Mouse (Mus musculus): ENCODE results near the gene Dlx6. TPM values are rescaled to one million over a fixed set of nuclear protein-coding genes. Genes with fewer than 3 reads are reported as not detected.

Dlx6 gene
- polyA plus RNA-seq, 1 experiment from 2014 or later: not detected

DNA sequence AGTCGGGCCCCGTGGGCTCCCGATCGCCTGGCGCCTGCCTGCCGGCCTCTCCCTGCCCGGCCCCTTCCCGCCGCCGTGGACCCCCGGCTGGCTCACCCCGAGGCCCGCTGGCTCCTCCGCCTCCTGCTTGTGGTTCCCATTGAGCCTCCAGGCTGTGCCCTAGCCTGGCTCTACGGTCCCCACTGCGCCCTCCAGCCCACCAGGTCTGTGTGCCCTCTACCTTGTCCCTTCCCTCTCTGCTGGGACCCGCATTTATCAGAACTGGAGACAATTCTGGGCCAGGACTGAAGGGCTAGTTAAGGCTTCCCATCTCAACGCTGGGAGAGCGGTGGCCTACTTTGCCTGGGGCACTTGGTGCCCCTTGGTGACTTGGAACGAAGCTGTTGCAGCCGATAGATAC is 821 bp downstream of the Dlx6 start:
- H3K36me3 ChIP-seq (ENCODE audit: control insufficient read depth, insufficient read depth, low read length): no peaks in the 10 kb centered on the region
- H3K9ac ChIP-seq (ENCODE audit: low read length): no peak overlapping the region
- H3K27ac ChIP-seq (ENCODE audit: low read length): no peak overlapping the region
- WGBS: 3% methylated on average over 14 of the region's 21 CpGs
- peaks cover 14% of the 10 kb centered on the region for H3K4me1 ChIP-seq (replicated peaks; ENCODE audit: control insufficient read depth, insufficient read depth, low read length)
- no peak; the same call in 1 of the 2 replicates for ATAC-seq (ENCODE audit: low read depth)
- H3K9me3 ChIP-seq (ENCODE audit: control insufficient read depth, low read length): no peaks in the 10 kb centered on the region
- peak overlapping the region; percentile 67 for H3K4me2 ChIP-seq (ENCODE audit: low read depth, low read length)
- peaks cover 82% of the 10 kb centered on the region for H3K27me3 ChIP-seq (ENCODE audit: control insufficient read depth, insufficient read depth, low read depth, low read length)
- peak overlapping the region; percentile 41 for H3K4me3 ChIP-seq (ENCODE audit: low read length)

DNA sequence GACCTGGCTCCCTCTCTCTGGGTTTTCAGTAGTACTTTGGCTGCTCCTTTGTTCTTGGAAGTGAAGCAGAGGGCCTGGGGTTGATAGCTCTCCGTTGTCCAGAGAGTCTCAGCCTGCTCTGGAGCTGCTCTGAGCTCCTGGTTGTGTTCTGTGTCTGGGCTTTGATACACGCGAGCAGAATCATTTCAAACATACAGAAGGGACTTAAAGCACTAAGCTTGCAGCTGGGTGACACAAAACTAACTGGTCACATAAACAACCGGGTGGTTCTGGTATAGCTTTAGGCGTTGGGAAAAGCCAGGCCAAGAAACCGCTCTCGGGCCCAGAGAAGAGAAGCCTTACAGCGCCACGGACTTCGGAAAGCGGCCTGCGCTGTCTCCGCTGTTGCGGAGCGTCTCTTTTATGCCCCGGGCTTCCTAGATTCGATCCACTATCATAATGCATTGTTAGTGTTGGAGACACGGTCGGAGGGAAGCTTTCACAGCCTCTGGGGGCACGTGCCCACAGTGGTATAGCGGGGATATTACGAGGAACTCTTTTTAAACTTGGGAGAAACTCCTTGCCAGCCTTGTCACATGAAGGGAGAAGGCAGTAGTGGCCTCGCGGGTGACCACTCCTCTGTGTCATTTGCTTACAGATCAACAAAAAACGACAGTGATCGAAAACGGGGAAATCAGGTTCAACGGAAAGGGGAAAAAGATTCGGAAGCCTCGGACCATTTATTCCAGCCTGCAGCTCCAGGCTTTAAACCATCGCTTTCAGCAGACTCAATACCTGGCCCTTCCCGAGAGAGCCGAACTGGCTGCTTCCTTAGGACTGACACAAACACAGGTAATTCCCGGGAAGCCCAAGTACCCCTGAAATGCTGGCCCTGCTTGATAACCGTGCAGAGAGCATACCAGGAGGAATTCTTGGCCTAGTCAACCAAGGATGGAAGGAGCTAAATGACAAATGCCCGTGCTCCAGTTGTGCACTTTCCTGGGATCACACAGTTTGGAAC is 1.6 kb downstream of the Dlx6 start:
- WGBS: 5% methylated on average over 36 of the region's 36 CpGs
- H3K4me2 ChIP-seq (ENCODE audit: low read depth, low read length): no peak overlapping the region
- no peak overlapping the region for H3K4me3 ChIP-seq (ENCODE audit: low read length)

DNA sequence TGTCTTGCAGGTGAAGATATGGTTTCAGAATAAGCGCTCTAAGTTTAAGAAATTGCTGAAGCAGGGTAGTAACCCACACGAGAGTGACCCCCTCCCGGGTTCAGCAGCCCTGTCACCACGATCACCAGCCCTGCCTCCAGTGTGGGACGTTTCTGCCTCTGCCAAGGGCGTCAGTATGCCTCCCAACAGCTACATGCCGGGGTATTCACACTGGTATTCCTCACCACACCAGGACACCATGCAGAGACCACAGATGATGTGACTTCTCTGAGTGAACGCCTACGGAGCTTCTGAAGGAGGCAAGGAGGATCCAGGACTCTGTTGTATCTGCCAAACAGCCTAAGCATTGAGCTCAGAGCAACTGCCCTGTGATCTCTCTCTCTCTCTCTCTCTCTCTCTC is 3.9 kb downstream of the Dlx6 start:
- no peak overlapping the region for H3K27ac ChIP-seq (ENCODE audit: low read length)
- ATAC-seq (ENCODE audit: low read depth): no peak
- H3K4me3 ChIP-seq (ENCODE audit: low read length): no peak overlapping the region
- no peaks in the 10 kb centered on the region for H3K36me3 ChIP-seq (ENCODE audit: control insufficient read depth, insufficient read depth, low read length)
- H3K9me3 ChIP-seq (ENCODE audit: control insufficient read depth, low read length): no peaks in the 10 kb centered on the region
- peaks cover 85% of the 10 kb centered on the region for H3K27me3 ChIP-seq (ENCODE audit: control insufficient read depth, insufficient read depth, low read depth, low read length)
- under 1% methylated on average over 9 of the region's 9 CpGs for WGBS
- H3K9ac ChIP-seq (ENCODE audit: low read length): no peak overlapping the region
- peaks cover 14% of the 10 kb centered on the region for H3K4me1 ChIP-seq (replicated peaks; ENCODE audit: control insufficient read depth, insufficient read depth, low read length)
- no peak overlapping the region for H3K4me2 ChIP-seq (ENCODE audit: low read depth, low read length)

More for the DNA sequence above, 1.6 kb downstream of the Dlx6 start:
- Histone ChIP-seq H3K27ac (ENCODE audit: low read length) (no peak overlapping the region), H3K27me3 (ENCODE audit: control insufficient read depth, insufficient read depth, low read depth, low read length) (peaks cover 80% of the 10 kb centered on the region), H3K36me3 (ENCODE audit: control insufficient read depth, insufficient read depth, low read length) (no peaks in the 10 kb centered on the region), H3K9me3 (ENCODE audit: control insufficient read depth, low read length) (no peaks in the 10 kb centered on the region), H3K4me1 (replicated peaks; ENCODE audit: control insufficient read depth, insufficient read depth, low read length) (peaks cover 14% of the 10 kb centered on the region), H3K9ac (ENCODE audit: low read length) (no peak overlapping the region)
- ATAC-seq (ENCODE audit: low read depth): no peak

DNA sequence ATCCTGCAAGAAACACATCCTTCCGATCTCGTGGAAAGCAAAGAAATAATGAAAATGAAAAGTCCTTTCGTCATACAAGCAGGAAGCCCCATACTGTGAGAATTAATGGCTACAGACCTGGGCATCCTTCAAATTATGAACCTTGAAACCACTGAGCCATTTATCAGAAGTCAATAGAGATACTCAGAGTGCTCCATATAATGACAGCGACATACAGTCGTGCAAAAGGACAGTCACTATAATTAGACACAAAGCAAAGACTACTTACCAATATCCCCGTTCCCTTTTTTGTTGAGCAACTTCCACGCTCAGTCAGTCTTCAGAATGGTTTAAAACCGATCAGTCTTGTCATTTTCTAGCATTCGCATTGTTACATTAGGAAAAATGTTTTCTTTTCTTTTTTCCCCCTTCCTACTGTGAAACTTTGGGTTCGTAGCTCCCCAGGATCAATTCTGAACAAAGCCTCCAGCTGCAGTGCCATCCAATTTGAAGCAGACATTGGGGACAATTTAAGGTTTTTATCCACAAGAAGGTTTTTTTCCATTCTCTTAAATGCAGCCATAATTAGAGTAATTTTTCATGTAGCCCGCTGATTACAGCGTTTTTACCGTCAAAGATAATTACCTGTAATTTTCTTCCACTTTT is 6.0 kb downstream of the Dlx6 start:
- WGBS: 5% methylated on average over 13 of the region's 13 CpGs

DNA sequence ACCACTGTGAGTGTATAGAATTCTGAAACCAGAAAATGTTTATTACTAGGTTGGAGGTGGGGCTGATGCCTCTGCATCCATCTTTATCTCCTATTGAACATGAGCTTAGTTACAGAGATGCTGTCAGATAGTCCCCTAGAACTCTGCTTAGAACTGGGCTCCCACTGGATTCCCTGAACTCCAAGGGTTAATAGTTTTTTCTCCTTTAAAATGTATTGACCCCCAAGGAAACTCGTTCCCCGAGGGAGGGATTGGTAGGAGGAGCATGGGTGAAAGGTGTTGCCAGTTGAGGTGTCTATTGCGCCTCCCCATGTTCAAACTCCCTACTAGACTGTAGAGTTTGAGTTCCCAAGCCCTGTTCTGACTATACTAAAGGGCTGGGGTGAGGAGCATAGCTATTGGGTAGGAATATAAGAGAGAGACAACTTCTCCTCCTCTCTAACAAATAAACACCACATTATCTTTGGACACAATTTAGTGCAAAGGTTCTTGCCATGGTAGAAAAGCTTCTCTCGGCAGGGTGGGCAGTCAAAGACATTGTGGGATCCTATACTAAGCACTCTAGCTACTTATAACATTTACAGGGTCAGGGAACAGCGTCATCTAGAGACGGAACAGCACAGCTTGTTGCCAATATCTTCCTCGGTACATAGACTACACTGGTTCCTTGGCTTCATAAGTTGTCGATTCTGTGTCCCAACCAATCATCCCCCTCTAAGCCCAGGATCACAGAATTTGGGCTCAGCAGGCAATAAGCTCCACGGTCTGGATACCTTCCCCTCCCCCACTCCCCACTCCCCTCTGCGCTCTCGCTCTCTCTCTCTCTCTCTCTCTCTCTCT is 7.0 kb downstream of the Dlx6 start:
- under 1% methylated on average over 11 of the region's 11 CpGs for WGBS
- H3K9me3 ChIP-seq (ENCODE audit: control insufficient read depth, low read length): no peaks in the 10 kb centered on the region
- no peak overlapping the region for H3K4me3 ChIP-seq (ENCODE audit: low read length)
- ATAC-seq (ENCODE audit: low read depth): no peak
- no peaks in the 10 kb centered on the region for H3K4me1 ChIP-seq (replicated peaks; ENCODE audit: control insufficient read depth, insufficient read depth, low read length)
- H3K4me2 ChIP-seq (ENCODE audit: low read depth, low read length): no peak overlapping the region
- no peaks in the 10 kb centered on the region for H3K36me3 ChIP-seq (ENCODE audit: control insufficient read depth, insufficient read depth, low read length)
- H3K27me3 ChIP-seq (ENCODE audit: control insufficient read depth, insufficient read depth, low read depth, low read length): peaks cover 88% of the 10 kb centered on the region
- no peak overlapping the region for H3K27ac ChIP-seq (ENCODE audit: low read length)
- no peak overlapping the region for H3K9ac ChIP-seq (ENCODE audit: low read length)

More for the DNA sequence above, 6.0 kb downstream of the Dlx6 start:
- no peaks in the 10 kb centered on the region for H3K9me3 ChIP-seq (ENCODE audit: control insufficient read depth, low read length)
- H3K27me3 ChIP-seq (ENCODE audit: control insufficient read depth, insufficient read depth, low read depth, low read length): peaks cover 85% of the 10 kb centered on the region
- H3K9ac ChIP-seq (ENCODE audit: low read length): no peak overlapping the region
- no peak overlapping the region for H3K4me3 ChIP-seq (ENCODE audit: low read length)
- no peak overlapping the region for H3K4me2 ChIP-seq (ENCODE audit: low read depth, low read length)
- H3K36me3 ChIP-seq (ENCODE audit: control insufficient read depth, insufficient read depth, low read length): no peaks in the 10 kb centered on the region
- no peak overlapping the region for H3K27ac ChIP-seq (ENCODE audit: low read length)
- no peak for ATAC-seq (ENCODE audit: low read depth)
- H3K4me1 ChIP-seq (replicated peaks; ENCODE audit: control insufficient read depth, insufficient read depth, low read length): no peaks in the 10 kb centered on the region

DNA sequence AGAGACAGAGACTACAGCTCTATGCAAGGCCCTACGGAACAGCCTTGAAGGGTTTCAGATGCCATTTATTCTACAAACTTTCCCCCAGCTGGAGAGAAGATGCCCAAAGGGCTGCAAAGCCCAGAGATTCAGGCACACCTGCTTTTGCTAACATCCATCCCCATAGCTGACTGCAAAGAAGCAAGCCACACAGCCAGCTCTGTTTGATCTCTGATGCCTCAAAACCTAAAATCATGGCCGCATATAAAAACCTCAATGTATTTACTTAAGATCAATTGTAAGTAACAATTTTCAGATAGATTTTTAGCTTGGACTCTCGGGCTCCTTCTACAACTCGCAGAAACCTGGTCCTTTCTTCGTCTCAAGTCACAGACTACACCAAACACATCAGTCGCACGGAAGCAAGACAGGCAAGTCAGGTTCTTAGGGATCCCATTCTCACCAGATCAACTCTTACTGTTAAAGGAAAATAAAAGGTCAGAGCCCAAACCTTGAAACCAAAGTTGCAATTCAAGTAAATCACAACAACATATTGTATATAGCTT is 7.8 kb downstream of the Dlx6 start:
- H3K27me3 ChIP-seq (ENCODE audit: control insufficient read depth, insufficient read depth, low read depth, low read length): peaks cover 88% of the 10 kb centered on the region
- WGBS: 2% methylated on average over 7 of the region's 7 CpGs

DNA sequence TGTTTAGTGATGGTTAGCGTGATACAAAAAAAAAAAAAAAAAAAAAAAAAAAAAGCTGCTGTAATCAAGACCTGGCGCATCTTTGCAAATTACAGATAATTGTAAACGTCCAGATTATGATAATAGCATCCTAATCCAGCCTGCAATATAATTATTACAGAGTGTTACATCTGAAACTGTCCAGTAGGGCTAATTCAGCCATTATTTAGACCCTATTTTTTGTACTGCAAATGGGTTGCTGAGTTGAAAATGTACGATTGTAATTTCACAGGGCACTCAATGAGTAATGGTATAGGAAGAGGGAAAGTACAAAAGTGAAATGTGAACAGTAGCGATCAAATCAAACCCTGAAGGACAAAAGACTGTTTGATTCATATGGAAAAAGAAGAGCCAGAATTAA is 8.6 kb downstream of the Dlx6 start:
- no peak overlapping the region for H3K4me3 ChIP-seq (ENCODE audit: low read length)
- ATAC-seq (ENCODE audit: low read depth): no peak
- no peaks in the 10 kb centered on the region for H3K4me1 ChIP-seq (replicated peaks; ENCODE audit: control insufficient read depth, insufficient read depth, low read length)
- WGBS: 7% methylated on average over 5 of the region's 5 CpGs
- H3K9me3 ChIP-seq (ENCODE audit: control insufficient read depth, low read length): no peaks in the 10 kb centered on the region
- H3K27me3 ChIP-seq (ENCODE audit: control insufficient read depth, insufficient read depth, low read depth, low read length): peaks cover 89% of the 10 kb centered on the region
- no peaks in the 10 kb centered on the region for H3K36me3 ChIP-seq (ENCODE audit: control insufficient read depth, insufficient read depth, low read length)
- no peak overlapping the region for H3K9ac ChIP-seq (ENCODE audit: low read length)
- H3K27ac ChIP-seq (ENCODE audit: low read length): no peak overlapping the region
- H3K4me2 ChIP-seq (ENCODE audit: low read depth, low read length): no peak overlapping the region

More for the DNA sequence above, 7.8 kb downstream of the Dlx6 start:
- H3K27ac ChIP-seq (ENCODE audit: low read length): no peak overlapping the region
- no peak for ATAC-seq (ENCODE audit: low read depth)
- H3K4me3 ChIP-seq (ENCODE audit: low read length): no peak overlapping the region
- H3K36me3 ChIP-seq (ENCODE audit: control insufficient read depth, insufficient read depth, low read length): no peaks in the 10 kb centered on the region
- H3K9ac ChIP-seq (ENCODE audit: low read length): no peak overlapping the region
- H3K4me1 ChIP-seq (replicated peaks; ENCODE audit: control insufficient read depth, insufficient read depth, low read length): no peaks in the 10 kb centered on the region
- H3K4me2 ChIP-seq (ENCODE audit: low read depth, low read length): no peak overlapping the region
- H3K9me3 ChIP-seq (ENCODE audit: control insufficient read depth, low read length): no peaks in the 10 kb centered on the region

DNA sequence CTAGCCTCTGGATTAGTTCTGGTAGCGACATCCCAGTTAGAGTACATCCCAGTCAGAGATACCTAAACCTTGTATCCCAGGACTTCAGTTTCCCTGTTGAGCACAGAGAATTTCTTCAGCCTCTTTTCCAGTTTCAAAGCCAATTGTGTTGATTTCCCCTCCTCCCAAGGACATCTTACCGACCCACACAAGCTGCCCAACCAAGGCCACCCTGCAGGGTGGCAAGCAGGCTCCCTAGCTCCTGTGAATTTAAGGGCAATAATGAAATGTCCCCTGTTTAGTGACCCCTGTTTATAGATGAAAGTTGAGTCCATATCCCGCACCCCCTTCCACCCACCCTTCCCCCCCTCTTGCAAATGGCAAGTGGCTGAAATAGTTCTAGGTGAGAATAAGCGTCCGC is 9.7 kb downstream of the Dlx6 start:
- Histone ChIP-seq H3K9me3 (ENCODE audit: control insufficient read depth, low read length) (no peaks in the 10 kb centered on the region), H3K4me1 (replicated peaks; ENCODE audit: control insufficient read depth, insufficient read depth, low read length) (no peaks in the 10 kb centered on the region), H3K9ac (ENCODE audit: low read length) (no peak overlapping the region), H3K4me3 (ENCODE audit: low read length) (no peak overlapping the region), H3K4me2 (ENCODE audit: low read depth, low read length) (no peak overlapping the region), H3K27me3 (ENCODE audit: control insufficient read depth, insufficient read depth, low read depth, low read length) (peaks cover 95% of the 10 kb centered on the region), H3K27ac (ENCODE audit: low read length) (no peak overlapping the region), H3K36me3 (ENCODE audit: control insufficient read depth, insufficient read depth, low read length) (no peaks in the 10 kb centered on the region)
- 1% methylated on average over 5 of the region's 5 CpGs for WGBS
- ATAC-seq (ENCODE audit: low read depth): no peak

Data from lung, embryonic 16.5 days (tissue).